Mouse (Mus musculus) cortical plate, adult 2 months (tissue): ENCODE data around the gene Obscn.

Experiments
- CTCF ChIP-seq: fragments of 200-500 bp; IDR thresholded peaks from 2 replicates; pipeline ENCODE4 v1.5.1; 2011; ENCODE audit warnings: mild to moderate bottlenecking, control low read depth, low read length; ENCODE audit not compliant: insufficient read depth; ENCODE audit errors: extremely low read depth
- POLR2A ChIP-seq: fragments of 200-500 bp; IDR thresholded peaks from 2 replicates; pipeline ENCODE4 v1.6.1; 2011; ENCODE audit warnings: mild to moderate bottlenecking, low read length, control low read depth; ENCODE audit not compliant: insufficient read depth; ENCODE audit errors: extremely low read depth

DNA sequence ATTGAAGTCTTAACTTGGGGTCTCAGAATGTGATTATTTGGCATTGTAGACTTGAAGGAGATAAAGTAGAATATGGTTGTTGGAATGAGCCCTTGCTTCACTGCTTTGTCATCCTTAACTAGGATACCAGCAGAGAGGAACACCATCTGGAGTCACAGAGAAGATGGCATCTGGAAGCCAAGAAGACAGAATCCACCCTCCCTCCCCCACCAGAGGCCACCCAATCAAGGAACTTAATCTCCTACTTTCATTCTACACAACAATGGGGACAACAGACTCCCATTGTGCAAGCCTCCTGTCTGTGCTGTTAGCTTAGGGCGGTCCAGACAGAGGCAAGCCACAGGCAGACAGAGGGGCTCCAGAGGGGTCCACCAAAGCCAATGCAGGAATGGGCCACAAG lies 67.8 kb downstream of the Obscn start:
- TF ChIP-seq CTCF = no peak
- no peak for TF ChIP-seq POLR2A
